Mouse (Mus musculus): ENCODE data around the gene Defa30.

Gene Defa30

GRCm38 (mm10) chr8:21134342-21134741 is at the start of gene Defa30:
Defa30 (plus strand) TSS chr8:21134642.
- WGBS = 50% methylated on average over 3 of the region's 3 CpGs

DNA sequence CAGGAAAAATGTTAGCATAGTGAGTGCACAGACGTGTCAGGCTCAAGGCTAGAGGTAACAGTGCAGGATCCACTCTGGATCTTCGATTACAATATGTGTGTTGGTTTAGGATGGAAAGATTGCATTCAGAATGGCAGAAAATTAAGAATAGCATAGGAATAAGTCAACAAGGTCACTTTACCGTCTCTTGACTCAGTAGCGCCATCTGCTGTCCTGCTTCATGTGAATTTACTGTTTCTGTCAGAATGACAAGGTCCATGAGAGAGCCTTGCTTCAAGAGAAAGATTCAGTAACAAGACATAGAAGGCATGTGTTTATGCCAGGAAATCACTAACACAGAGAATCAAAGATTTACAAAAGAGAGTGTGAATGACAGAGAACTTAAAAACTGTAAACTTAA is 41.3 kb upstream of the Defa30 start:
- 47% methylated on average over 4 of the region's 4 CpGs for WGBS

GRCm38 (mm10) chr8:21095950-21096349 is 38.5 kb upstream of the Defa30 start, which contains the start of gene Gm14851:
Gm14851 (minus strand) TSS chr8:21096050.
- no CpG with 5 or more reads among the region's 2 CpGs for WGBS

DNA sequence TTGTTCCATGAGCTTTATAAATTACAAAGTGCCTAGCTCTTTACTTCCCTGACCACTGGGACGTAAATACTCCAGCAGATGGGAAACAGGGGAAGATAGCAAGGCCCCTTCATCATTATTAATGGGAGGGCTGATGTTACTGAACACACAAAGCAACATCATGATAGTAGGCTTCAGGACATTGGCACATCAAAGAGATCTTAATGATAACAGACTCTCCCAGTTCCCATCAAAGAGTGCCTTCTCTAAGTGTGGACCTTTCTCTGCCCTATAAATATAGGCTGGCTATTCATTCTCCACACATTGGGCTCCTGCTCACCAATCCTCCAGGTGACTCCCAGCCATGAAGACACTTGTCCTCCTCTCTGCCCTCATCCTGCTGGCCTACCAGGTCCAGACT is 27.5 kb downstream of the Defa30 start, which contains the start of gene Defa22:
TSS of gene Defa22 (plus strand) at position 301 of the 400 bp plus-strand sequence.
- no CpG with 5 or more reads among the region's 1 CpGs for WGBS

Measured in cerebral cortex, adult 2 months (tissue).